Mouse (Mus musculus) retina, postnatal 1 day (tissue): ENCODE measurements around the gene Nlgn1.

Experiments
- DNase-seq: peaks from one replicate; pipeline ENCODE4 v3.0.0-alpha.2; 2012

Gene Nlgn1

GRCm38 (mm10) chr3:25775437-25775836, 556.8 kb downstream of the Nlgn1 start:
- no peak for DNase-seq

DNA sequence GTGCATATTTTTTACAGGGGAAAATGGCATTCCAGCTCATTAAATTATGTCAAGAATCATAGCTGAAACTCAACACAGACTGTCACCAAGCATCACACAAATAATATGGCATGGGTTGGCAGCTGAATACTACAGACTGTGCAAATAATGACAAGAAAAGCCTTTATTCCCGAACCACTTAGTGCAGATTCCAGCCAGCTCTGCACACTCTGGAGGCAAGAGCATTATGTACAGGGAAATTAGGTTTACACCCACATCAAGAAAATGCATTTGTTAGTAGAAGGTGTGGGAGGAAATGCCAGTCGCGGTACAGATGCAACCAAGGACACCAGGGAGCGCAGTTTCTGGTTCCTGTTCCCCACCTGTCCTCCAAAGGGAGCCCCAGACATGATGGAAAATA, 558.4 kb downstream of the Nlgn1 start:
- DNase-seq: peak; percentile 71

DNA sequence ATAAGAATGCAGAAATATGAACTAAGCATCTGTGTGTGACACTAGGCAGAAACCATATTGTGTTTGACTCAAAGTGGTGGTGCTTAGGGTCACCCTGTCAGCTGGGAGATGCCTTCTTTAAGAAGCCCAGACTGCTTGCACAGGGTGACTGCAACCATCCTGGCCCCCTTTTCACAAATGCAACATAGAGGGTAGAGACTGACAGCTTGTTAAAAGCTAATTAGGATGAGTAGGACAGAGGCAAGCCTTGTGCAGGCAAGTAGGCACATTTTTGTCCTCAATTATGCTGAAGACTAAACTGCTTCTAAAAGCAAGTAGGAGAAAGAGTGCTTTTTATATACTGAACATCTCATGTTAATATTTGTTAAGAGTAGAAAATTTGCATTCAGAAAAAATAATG, 558.8 kb downstream of the Nlgn1 start:
- peak; percentile 80 for DNase-seq

- no peak for DNase-seq
Observed at GRCm38 (mm10) chr3:25763689-25764088, 568.6 kb downstream of the Nlgn1 start.

DNA sequence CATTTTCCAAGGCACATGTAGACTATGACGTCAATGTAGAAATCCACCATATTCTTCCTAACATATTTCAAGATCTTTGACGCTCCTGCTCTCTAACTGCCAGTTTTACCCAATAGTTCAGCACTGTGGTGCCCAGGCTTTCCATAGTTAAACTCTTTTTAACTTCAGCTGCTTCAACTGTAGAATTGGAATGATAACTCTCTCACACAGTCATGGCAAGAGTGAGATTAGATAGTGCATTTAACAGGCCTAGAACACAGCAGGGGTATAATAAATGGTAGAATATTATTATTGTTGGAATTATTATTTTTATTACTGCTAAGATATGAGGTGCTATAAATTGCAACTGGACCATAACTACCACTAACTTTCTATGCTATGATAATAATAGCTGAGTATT, 574.4 kb downstream of the Nlgn1 start:
- DNase-seq: no peak

GRCm38 (mm10) chr3:25724111-25724510, 608.1 kb downstream of the Nlgn1 start:
- no peak for DNase-seq

DNA sequence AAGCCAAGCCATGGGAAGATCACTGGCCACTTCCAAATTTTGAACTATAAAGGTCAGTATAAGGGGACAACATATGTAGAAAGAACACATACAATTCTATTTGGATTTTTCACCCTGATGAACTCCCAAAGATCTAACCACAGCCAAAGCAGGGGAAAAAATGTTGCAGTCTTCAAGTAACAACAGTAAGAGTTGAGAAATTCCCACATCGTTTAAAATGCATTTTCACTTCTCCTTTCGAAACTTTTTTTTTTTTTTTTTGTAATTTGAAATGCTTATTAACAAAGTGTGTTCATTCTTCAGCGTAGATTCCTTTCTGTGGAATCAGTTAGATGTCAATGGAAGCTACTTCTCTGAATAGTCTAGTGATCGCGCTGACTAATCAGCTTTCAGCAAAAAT, 610.8 kb downstream of the Nlgn1 start:
- no peak for DNase-seq

- no peak for DNase-seq
Observed at GRCm38 (mm10) chr3:25707380-25707779, 624.9 kb downstream of the Nlgn1 start.

GRCm38 (mm10) chr3:25697231-25697630, 635.0 kb downstream of the Nlgn1 start:
- DNase-seq: no peak

- no peak for DNase-seq
Observed at GRCm38 (mm10) chr3:25688789-25689464, 643.3 kb downstream of the Nlgn1 start.

DNA sequence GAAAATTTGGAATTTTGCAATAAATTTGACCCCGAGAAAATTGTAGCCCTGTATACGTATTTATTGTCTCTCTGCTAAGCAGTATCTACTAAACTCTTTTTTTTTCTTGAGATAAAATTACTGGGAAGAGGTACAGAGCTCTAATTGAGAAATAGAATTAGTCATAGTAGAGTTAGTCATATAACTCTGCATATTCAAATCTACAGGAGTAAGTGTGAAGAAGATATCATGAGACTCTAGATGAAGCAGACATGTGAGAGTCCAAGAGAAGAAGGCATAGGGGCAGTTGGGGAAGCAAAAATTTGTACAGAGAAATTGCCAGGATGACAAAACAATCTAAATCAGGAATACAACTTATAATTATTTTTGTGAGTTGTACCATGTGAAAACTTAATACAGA, 648.6 kb downstream of the Nlgn1 start:
- DNase-seq: no peak

- DNase-seq: no peak
Observed at GRCm38 (mm10) chr3:25679373-25679772, 652.9 kb downstream of the Nlgn1 start.

DNA sequence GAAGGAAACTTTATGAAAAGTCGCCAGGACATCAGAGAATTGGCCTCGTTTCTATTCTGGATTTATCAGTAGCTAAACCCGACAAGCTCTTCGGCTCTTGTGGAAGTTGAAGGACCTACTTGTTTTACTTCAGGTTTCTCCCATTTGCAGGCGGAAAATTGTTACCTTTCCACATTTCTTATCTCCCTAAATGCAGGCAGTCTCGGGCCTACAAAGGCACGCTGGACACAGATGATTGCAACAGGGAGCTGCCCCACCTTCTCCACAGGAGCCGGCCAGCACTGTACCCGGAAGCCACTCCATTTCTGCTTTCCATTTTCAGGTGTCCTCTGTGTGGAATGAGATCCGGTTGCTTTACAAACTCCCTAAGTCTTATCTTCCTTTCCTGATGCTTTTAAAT, 656.4 kb downstream of the Nlgn1 start:
- no peak for DNase-seq

GRCm38 (mm10) chr3:25675069-25675468, 657.2 kb downstream of the Nlgn1 start:
- DNase-seq: peak; percentile 23

- DNase-seq: no peak
Observed at GRCm38 (mm10) chr3:25673408-25673807, 658.9 kb downstream of the Nlgn1 start.

GRCm38 (mm10) chr3:25672779-25673178, 659.5 kb downstream of the Nlgn1 start:
- no peak for DNase-seq

- no peak for DNase-seq
Observed at GRCm38 (mm10) chr3:25663464-25663863, 668.8 kb downstream of the Nlgn1 start.

- no peak for DNase-seq
Observed at GRCm38 (mm10) chr3:25660285-25660684, 672.0 kb downstream of the Nlgn1 start.

GRCm38 (mm10) chr3:25658006-25658405, 674.3 kb downstream of the Nlgn1 start:
- no peak for DNase-seq

DNA sequence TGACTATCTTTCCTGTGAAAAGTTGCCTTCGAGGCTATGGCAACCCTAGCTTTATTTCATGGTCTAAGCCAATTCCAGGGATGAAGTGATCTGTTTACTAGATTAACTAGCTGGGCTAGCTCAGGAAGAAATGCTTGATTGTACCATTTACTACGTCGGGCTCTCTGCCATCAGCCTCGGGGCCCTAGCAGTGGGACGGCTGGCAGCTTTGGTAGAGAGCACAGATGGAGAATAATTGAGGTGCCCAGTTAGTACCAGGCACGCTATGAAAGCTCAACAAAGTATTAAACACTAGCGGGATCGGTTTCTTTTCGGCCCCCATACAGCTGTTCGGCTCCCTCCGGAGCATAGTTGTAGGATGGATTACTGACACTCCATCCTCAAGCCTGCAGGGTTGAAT, 675.2 kb downstream of the Nlgn1 start:
- no peak for DNase-seq

DNA sequence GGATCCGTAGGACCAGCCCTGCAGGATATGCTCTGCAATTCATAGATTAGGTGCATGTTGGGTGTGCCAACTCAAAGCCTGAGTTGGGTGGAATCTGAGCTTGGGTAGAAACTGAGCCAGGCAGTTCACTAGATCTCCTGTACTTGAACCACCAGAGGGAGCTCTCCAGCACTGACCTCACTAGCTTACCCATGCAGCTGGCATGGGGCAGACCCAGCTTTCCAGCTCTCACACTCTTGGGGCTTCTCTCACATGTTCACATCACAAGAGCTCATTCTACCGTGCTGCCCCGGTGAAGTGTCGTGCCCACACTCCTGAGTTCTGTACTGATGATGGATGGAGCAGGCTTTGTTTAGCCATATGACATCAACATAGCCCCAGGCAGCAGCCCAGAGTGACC, 679.2 kb downstream of the Nlgn1 start:
- peak; percentile 61 for DNase-seq

- DNase-seq: no peak
Observed at GRCm38 (mm10) chr3:25645895-25646691, 686.2 kb downstream of the Nlgn1 start.

DNA sequence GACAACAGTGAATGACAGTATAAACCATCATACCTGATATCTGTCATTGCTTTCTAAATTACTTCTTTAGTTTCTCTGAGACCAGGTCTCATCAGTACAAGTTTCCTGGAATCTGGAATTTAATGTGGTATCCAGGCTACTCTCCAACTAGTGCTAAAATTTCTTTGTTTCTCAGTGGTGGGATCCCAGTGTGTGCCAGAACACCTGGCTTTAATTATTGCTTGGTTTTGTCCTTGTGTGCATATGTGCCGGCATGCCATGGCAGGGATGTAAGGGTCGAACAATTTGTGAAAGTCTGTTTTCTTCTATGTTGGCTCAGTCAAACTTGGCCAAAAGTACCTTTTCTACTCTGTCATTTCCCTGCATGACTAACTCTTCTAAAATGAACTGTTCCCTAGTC, 703.1 kb downstream of the Nlgn1 start:
- no peak for DNase-seq

GRCm38 (mm10) chr3:25606597-25606996, 725.7 kb downstream of the Nlgn1 start:
- peak; percentile 54 for DNase-seq

GRCm38 (mm10) chr3:25597513-25597912, 734.7 kb downstream of the Nlgn1 start:
- DNase-seq: peak; percentile 59
